Mouse (Mus musculus) small intestine, adult 2 months (tissue): ENCODE data around the gene Scube3.

ENCODE experiments used
- CTCF ChIP-seq: fragments of 200-500 bp; IDR thresholded peaks from 2 replicates; pipeline ENCODE4 v1.5.1; 2012; ENCODE audit warnings: low read depth, mild to moderate bottlenecking, control low read depth, inconsistent platforms, low read length, moderate library complexity, mixed read lengths; ENCODE audit not compliant: insufficient replicate concordance, insufficient read length; ENCODE audit errors: extremely low read depth
- POLR2A ChIP-seq: fragments of 200-500 bp; IDR thresholded peaks from 2 replicates; pipeline ENCODE4 v1.6.1; 2012; ENCODE audit warnings: low read depth, mild to moderate bottlenecking, control low read depth, inconsistent platforms, low read length, moderate library complexity

DNA sequence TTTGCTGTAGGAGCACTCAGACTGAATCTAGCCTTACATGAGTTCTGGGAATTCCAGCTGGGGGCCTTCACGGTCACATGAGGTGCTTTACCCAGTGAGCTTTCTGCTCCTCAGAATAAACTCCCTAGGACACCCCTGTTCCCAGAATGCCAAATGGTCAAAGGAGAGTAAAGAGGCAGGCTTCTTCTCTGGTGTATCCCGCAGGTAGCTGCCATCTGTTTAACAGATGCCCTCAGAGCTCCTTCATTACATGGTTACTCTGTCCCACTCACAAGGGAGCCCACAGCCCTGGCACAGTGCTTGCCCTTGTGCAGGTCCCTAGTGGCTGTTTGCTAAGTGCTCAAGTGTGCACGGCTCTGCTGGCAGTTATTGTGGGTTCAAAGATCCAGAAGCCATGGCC is 6.3 kb downstream of the Scube3 start:
- no peak for TF ChIP-seq CTCF
- no peak for TF ChIP-seq POLR2A
